In genomic region chr16:96103036-96103435, GRCm38 (mm10) we compare ENCODE assay signal across 11 mouse cellular contexts. TPM values are rescaled to one million over a fixed set of nuclear protein-coding genes. Genes with fewer than 3 reads are reported as not detected.
A peak's percentile ranks its signal among the peaks of the same experiment; 100 is the strongest.
DNase-seq lines count a peak whose midpoint lies in the region; ATAC-seq and TF ChIP-seq lines count a peak whose summit lies in the region.
"Had no signal": no experiment of that assay in that cellular context is flagged by ENCODE, and none has a peak within 500 bp of the region (broad histone marks: within the 10 kb centered on the region; RNA-seq: fewer than 3 reads in every experiment).

No protein-coding gene starts in this region.

- no peak for TF ChIP-seq EP300 in ES-Bruce4 (IDR thresholded peaks at IDR 0.05; ENCODE audit: insufficient read depth, low read depth, low read length)

- TF ChIP-seq CTCF in ES-Bruce4 (IDR thresholded peaks at IDR 0.05; ENCODE audit: low read depth, low read length) = peak; percentile 17

- no peak overlapping the region for H3K4me2 ChIP-seq in kidney, embryonic 15.5 days
- H3K4me2 ChIP-seq: limb, embryonic 13.5 days had no signal

- WGBS in kidney, embryonic 15.5 days = 54% methylated on average over 2 of the region's 2 CpGs

- no peak for ATAC-seq in CD4-positive, CD25-positive, alpha-beta regulatory T cell, adult 4 months
- ATAC-seq in kidney, embryonic 15.5 days (replicated peaks; ENCODE audit: low FRiP score) = no peak

- H3K27me3 ChIP-seq in kidney, embryonic 15.5 days = no peaks in the 10 kb centered on the region
- H3K27me3 ChIP-seq in ES-Bruce4 (ENCODE audit: control insufficient read depth, insufficient read depth, low read length, poor library complexity, severe bottlenecking) = no peaks in the 10 kb centered on the region
- H3K27me3 ChIP-seq: limb, embryonic 13.5 days had no signal

- H3K9me3 ChIP-seq in kidney, embryonic 15.5 days (replicated peaks) = no peaks in the 10 kb centered on the region
- no peaks in the 10 kb centered on the region for H3K9me3 ChIP-seq in ES-Bruce4 (replicated peaks; ENCODE audit: control insufficient read depth, insufficient read depth, low read length, poor library complexity, severe bottlenecking)
- H3K9me3 ChIP-seq: limb, embryonic 13.5 days had no signal

- TF ChIP-seq POLR2A in ES-Bruce4 (IDR thresholded peaks at IDR 0.05; ENCODE audit: insufficient read depth, low read length) = no peak

- H3K4me1 ChIP-seq in kidney, embryonic 15.5 days = no peaks in the 10 kb centered on the region
- H3K4me1 ChIP-seq in ES-Bruce4 (ENCODE audit: control insufficient read depth, insufficient read depth, low read length) = no peaks in the 10 kb centered on the region
- H3K4me1 ChIP-seq: limb, embryonic 13.5 days had no signal

- DNase-seq in CD4-positive, CD25-positive, alpha-beta regulatory T cell, adult 2 months (ENCODE audit: low read depth, low spot score) = peak; percentile 57
- DNase-seq in kidney, postnatal 10 days = peak; percentile 27
- peak; percentile 65 for DNase-seq in lung, postnatal 10 days
- DNase-seq in yolk sac, embryonic 10.5 days (ENCODE audit: low spot score) = no peak
- no peak for DNase-seq in gastrocnemius, postnatal 25 days
- DNase-seq: spleen, adult 18-20 months had no signal

- no peaks in the 10 kb centered on the region for H3K36me3 ChIP-seq in kidney, embryonic 15.5 days
- H3K36me3 ChIP-seq in ES-Bruce4 (ENCODE audit: control insufficient read depth, insufficient read depth, low read length, poor library complexity, severe bottlenecking) = no peaks in the 10 kb centered on the region
- H3K36me3 ChIP-seq: limb, embryonic 13.5 days had no signal

- no peak overlapping the region for H3K4me3 ChIP-seq in kidney, embryonic 15.5 days (replicated peaks)
- no peak overlapping the region for H3K4me3 ChIP-seq in ES-Bruce4 (ENCODE audit: low read depth, low read length)
- H3K4me3 ChIP-seq: limb, embryonic 13.5 days; myocyte had no signal

- H3K27ac ChIP-seq in kidney, embryonic 15.5 days = no peak overlapping the region
- no peak overlapping the region for H3K27ac ChIP-seq in ES-Bruce4 (ENCODE audit: insufficient read depth, low read length)
- H3K27ac ChIP-seq: limb, embryonic 13.5 days had no signal

- H3K9ac ChIP-seq in kidney, embryonic 15.5 days = no peak overlapping the region
- H3K9ac ChIP-seq in ES-Bruce4 (ENCODE audit: low read depth, poor library complexity, severe bottlenecking) = no peak overlapping the region
- H3K9ac ChIP-seq: limb, embryonic 13.5 days had no signal

RNA-seq across cellular contexts. Expression of gene Brwd1, which starts 20.7 kb away (rescaled TPM):
- 10 to 100 TPM; 54.9 to 60.0 TPM for polyA plus RNA-seq in CD4-positive, CD25-positive, alpha-beta regulatory T cell, adult 4 months (2017; shearing (Covaris generic))
- 81.0 and 85.5 TPM in 2 replicates for polyA plus RNA-seq in kidney, embryonic 15.5 days (2015; fragmentation: Nextera tagmentation; extraction: Ambion mirVana)
- polyA plus RNA-seq in ES-Bruce4 (2011; ENCODE audit: insufficient read depth, insufficient read length, low read depth, missing spikeins) = 184 and 200 TPM in 2 replicates
- total RNA-seq in gastrocnemius, postnatal 25 days (2021) = 10 to 100 TPM; 59.2 to 63.4 TPM

RNA-seq across cellular contexts. Expression of gene Hmgn1, which starts 24.5 kb away (rescaled TPM):
- 10 to 100 TPM; 62.4 to 79.5 TPM for polyA plus RNA-seq in CD4-positive, CD25-positive, alpha-beta regulatory T cell, adult 4 months (2017; shearing (Covaris generic))
- polyA plus RNA-seq in kidney, embryonic 15.5 days (2015; fragmentation: Nextera tagmentation; extraction: Ambion mirVana) = 696 and 818 TPM in 2 replicates
- polyA plus RNA-seq in ES-Bruce4 (2011; ENCODE audit: insufficient read depth, insufficient read length, low read depth, missing spikeins) = 284 and 309 TPM in 2 replicates
- 10 to 100 TPM; 30.2 to 38.5 TPM for total RNA-seq in gastrocnemius, postnatal 25 days (2021)

RNA-seq across cellular contexts. Expression of gene Wrb, which starts 42.2 kb away (rescaled TPM):
- polyA plus RNA-seq in CD4-positive, CD25-positive, alpha-beta regulatory T cell, adult 4 months (2017; shearing (Covaris generic)) = 10 to 100 TPM; 19.1 to 21.4 TPM
- polyA plus RNA-seq in kidney, embryonic 15.5 days (2015; fragmentation: Nextera tagmentation; extraction: Ambion mirVana) = 67.1 and 68.6 TPM in 2 replicates
- polyA plus RNA-seq in ES-Bruce4 (2011; ENCODE audit: insufficient read depth, insufficient read length, low read depth, missing spikeins) = 23.2 and 24.0 TPM in 2 replicates
- total RNA-seq in gastrocnemius, postnatal 25 days (2021) = 1 to 10 TPM; 9.5 to 9.8 TPM

Comparison
In these comparisons a context has a peak if more than half of its experiments do, and no peak if none do; other contexts are left out.
1. DNase-seq: peak in CD4-positive, CD25-positive, alpha-beta regulatory T cell, adult 2 months (single experiment), kidney, postnatal 10 days (single experiment) and lung, postnatal 10 days (single experiment); none in yolk sac, embryonic 10.5 days (single experiment) and gastrocnemius, postnatal 25 days (single experiment).